Mouse (Mus musculus) lung, embryonic 14.5 days (tissue): ENCODE data around the gene Fcer1g. TPM values are rescaled to one million over a fixed set of nuclear protein-coding genes. Genes with fewer than 3 reads are reported as not detected.

Experiments used
- ATAC-seq: fragments of 200-750 bp; cut with Nextera tagmentation; 2 replicates; pipeline ENCODE4 v1.8.0; 2017; ENCODE audit warnings: mild to moderate bottlenecking, moderate TSS enrichment, moderate library complexity; ENCODE audit not compliant: insufficient read depth
- DNase-seq: peaks from one replicate; pipeline ENCODE4 v3.0.0-alpha.2; 2015
- H3K27ac ChIP-seq: fragments of 300-500 bp; sonication (generic); 2 replicates; pipeline ENCODE4 v1.5.1; 2014; ENCODE audit warnings: low read depth, mild to moderate bottlenecking, moderate library complexity
- H3K27me3 ChIP-seq: fragments of 300-500 bp; sonication (generic); 2 replicates; pipeline ENCODE4 v1.6.1; 2014; ENCODE audit warnings: low read length, control low read depth; ENCODE audit not compliant: insufficient read depth
- H3K36me3 ChIP-seq: fragments of 300-500 bp; sonication (generic); 2 replicates; pipeline ENCODE4 v1.6.1; 2014; ENCODE audit warnings: control low read depth; ENCODE audit not compliant: insufficient read depth
- H3K4me1 ChIP-seq: fragments of 300-500 bp; sonication (generic); 2 replicates; pipeline ENCODE4 v1.6.1; 2014; ENCODE audit warnings: antibody characterized with exemption, control low read depth; ENCODE audit not compliant: insufficient read depth
- H3K4me2 ChIP-seq: fragments of 300-500 bp; sonication (generic); 2 replicates; pipeline ENCODE4 v1.6.1; 2014; ENCODE audit warnings: mild to moderate bottlenecking
- H3K4me3 ChIP-seq: fragments of 300-500 bp; sonication (generic); 2 replicates; pipeline ENCODE4 v1.5.1; 2014; ENCODE audit warnings: low read depth, low read length
- H3K9ac ChIP-seq: fragments of 300-500 bp; sonication (generic); 2 replicates; pipeline ENCODE4 v1.6.1; 2014
- H3K9me3 ChIP-seq: fragments of 300-500 bp; sonication (generic); 2 replicates; pipeline ENCODE4 v1.6.1; 2016; ENCODE audit warnings: low read depth, low read length, control low read depth
- CTCF ChIP-seq: IDR thresholded peaks from 2 replicates; pipeline ENCODE4 v1.5.1; 2016; ENCODE audit warnings: antibody characterized with exemption, low read depth
- WGBS: fragments of 180-500 bp; shearing (Covaris S2); extraction: QIAGEN DNeasy Blood & Tissue Kit; methylation state at CpG from one replicate; pipeline ENCODE4 v1.1.7; 2014; 5-methylcytosine and 5-hydroxymethylcytosine counted together
- polyA plus RNA-seq: library from polyadenylated mRNA; unstranded; fragments of >200 nt; fragmentation: Nextera tagmentation; extraction: Ambion mirVana; gene quantifications from 2 replicates; pipeline ENCODE4 v1.2.1, GENCODE M21; 2014

Fcer1g gene
- polyA plus RNA-seq, 1 experiment from 2014 or later, result 44.2 TPM

DNA sequence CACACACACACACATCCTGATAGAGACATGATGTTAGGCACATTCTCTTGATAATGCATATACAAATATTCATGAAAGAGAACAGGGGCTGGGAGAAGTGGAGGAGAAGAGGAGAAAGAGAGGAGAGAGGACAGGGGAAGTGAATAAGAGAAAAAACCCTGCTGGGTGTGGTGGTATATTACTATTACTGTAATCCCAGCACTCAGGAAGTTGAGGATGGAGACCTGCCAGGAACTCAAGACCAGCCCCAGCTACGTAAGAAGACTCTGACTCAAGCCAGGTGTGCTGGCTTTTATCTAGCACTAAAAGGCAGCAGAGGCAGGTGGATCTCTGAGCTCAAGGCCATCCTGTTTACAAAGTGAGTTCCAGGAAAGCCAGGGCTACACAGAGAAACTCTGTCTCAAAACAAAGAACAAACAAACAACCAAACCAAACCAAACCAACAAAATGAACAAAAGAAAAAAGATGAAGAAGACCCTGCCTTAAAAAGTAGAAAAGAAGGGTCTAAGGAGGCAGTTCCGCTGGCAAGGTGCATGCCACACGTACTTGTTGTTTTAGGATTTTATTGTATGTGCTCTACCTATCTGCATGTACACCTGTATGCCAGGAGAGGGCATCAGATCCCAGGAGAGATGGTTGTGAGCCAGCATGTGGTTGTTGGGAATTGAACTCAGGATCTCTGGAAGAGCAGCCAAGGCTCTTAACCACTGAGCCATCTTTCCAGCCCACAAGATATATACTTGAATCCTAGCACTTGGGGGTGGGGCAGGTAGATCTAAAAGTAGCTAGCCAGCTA is 29.7 kb upstream of the Fcer1g start:
- no peak; the same call in 1 of the 2 replicates for TF ChIP-seq CTCF
- WGBS, result 70% methylated on average over 3 of the region's 3 CpGs
- H3K9ac ChIP-seq, result no peak overlapping the region

DNA sequence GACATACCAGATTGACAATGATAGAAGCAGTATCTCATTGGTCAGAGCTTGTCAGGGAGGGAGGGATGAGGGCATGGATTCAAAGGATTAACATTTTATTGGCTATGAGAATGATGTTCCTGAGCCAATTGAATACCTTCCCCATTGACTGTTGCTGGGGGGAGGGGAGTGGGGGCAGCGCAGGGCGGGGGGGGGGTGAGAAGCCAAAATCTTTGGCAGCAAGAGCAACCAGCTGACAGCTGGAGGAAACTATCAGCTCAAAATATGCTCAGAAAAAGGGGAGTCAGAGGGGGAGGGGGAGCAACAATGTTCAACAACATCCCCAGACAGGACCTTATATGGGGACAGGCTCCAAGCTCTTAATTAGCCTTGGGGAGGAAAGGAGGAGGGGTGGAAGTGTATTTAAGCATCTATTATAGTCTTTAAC is 29.0 kb upstream of the Fcer1g start:
- 4% methylated on average over 2 of the region's 2 CpGs for WGBS
- DNase-seq, result peak; percentile 85

More for the DNA sequence above, 29.7 kb upstream of the Fcer1g start:
- H3K36me3 ChIP-seq, result peaks cover 5% of the 10 kb centered on the region; the same call in 1 of the 2 replicates
- H3K27ac ChIP-seq, result peak overlapping the region; percentile 90
- ATAC-seq (no peak), DNase-seq (peak; percentile 61)
- no peak overlapping the region for H3K4me3 ChIP-seq
- no peaks in the 10 kb centered on the region for H3K9me3 ChIP-seq
- H3K4me2 ChIP-seq, result peak overlapping the region; percentile 62
- H3K27me3 ChIP-seq, result no peaks in the 10 kb centered on the region
- peaks cover 20% of the 10 kb centered on the region for H3K4me1 ChIP-seq

DNA sequence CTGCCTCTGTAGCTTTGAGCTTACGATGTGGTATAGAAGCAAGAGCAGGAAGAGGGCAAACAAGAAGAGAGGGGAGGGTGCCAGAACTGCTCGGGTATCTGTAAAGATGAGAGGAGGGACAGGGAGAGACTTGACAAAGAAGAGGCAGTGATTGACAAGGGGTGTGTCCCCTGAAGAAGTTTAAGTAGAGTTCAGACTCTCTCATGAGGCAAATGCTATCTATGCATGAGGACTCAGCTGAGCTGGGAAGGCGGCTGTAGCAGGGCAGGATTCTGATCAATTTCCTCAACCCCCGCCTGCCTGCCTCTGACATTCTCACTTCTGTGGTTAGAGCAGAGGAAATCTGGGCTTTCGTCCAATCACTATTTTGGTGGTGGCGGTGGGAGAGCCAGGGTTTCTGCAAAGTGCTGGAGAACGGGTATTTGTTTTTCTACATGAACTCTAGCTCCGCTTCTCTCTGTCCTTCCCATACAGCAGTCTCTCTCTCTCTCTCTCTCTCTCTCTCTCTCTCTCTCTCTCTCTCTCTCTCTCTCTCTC is 28.5 kb upstream of the Fcer1g start:
- Histone ChIP-seq H3K27ac (peak overlapping the region; percentile 97), H3K27me3 (no peaks in the 10 kb centered on the region), H3K4me2 (peak overlapping the region; percentile 62), H3K4me3 (peak overlapping the region; percentile 21), H3K9ac (peak overlapping the region; percentile 17; the same call in 1 of the 2 replicates), H3K4me1 (peaks cover 20% of the 10 kb centered on the region), H3K36me3 (peaks cover 5% of the 10 kb centered on the region; the same call in 1 of the 2 replicates), H3K9me3 (no peaks in the 10 kb centered on the region)
- TF ChIP-seq CTCF, result no peak
- 0% methylated on average over 8 of the region's 8 CpGs for WGBS
- DNase-seq, result peak; percentile 97
- ATAC-seq, result peak; percentile 86

More for the DNA sequence above, 29.0 kb upstream of the Fcer1g start:
- TF ChIP-seq CTCF, result no peak
- Histone ChIP-seq H3K36me3 (peaks cover 5% of the 10 kb centered on the region; the same call in 1 of the 2 replicates), H3K9me3 (no peaks in the 10 kb centered on the region), H3K4me2 (peak overlapping the region; percentile 62), H3K27ac (peak overlapping the region; percentile 90), H3K9ac (no peak overlapping the region), H3K27me3 (no peaks in the 10 kb centered on the region), H3K4me3 (no peak overlapping the region), H3K4me1 (peaks cover 20% of the 10 kb centered on the region)
- peak; percentile 92 for ATAC-seq

DNA sequence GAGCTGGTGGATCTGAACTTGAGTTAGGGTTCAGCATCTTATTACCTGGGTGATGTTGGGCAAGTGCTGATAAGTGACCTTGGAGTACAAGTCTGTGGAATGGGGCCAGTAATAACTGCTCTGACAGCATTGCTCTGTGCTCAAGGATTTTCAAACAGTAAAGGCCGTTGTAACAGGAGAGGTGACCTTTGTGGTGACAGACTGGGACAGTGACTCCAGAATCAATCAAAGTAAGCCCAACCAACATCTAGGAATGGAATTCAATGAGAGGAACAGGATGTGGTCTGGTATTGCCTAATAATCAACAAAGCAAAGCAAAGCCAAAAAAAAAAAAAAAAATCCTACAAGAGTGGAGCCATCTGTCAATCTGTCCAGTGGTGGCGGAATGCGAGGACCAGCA is 26.2 kb upstream of the Fcer1g start:
- ATAC-seq, result no peak
- TF ChIP-seq CTCF, result no peak
- no peaks in the 10 kb centered on the region for H3K9me3 ChIP-seq
- peaks cover 5% of the 10 kb centered on the region; the same call in 1 of the 2 replicates for H3K36me3 ChIP-seq
- H3K27ac ChIP-seq, result no peak overlapping the region
- peak; percentile 46 for DNase-seq
- H3K4me3 ChIP-seq, result no peak overlapping the region
- H3K4me1 ChIP-seq, result peaks cover 20% of the 10 kb centered on the region
- no peak overlapping the region for H3K9ac ChIP-seq
- no peak overlapping the region for H3K4me2 ChIP-seq
- WGBS, result 23% methylated on average over 3 of the region's 3 CpGs
- H3K27me3 ChIP-seq, result no peaks in the 10 kb centered on the region

DNA sequence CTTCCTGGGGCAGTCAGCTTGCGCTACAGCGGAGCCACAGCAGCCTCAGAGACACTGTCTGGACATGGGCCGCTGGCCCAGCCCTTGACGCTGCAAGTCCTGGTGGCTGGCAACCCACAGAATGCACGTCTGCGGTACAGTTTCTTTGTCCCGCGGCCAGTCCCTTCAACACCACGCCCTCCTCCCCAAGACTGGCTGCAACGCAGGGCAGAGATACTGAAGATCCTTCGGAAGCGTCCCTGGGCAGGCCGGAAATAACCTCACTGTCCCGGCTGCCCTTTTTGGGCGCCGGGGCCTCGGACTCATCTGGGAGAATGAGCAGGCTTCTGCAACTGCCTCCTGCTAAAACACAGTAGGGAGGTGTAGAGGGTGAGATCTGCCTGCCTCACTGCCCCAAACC is 24.8 kb upstream of the Fcer1g start:
- ATAC-seq (no peak), DNase-seq (no peak)
- WGBS, result 71% methylated on average over 17 of the region's 17 CpGs
- H3K9me3 ChIP-seq, result no peaks in the 10 kb centered on the region
- H3K27ac ChIP-seq, result no peak overlapping the region
- peaks cover 18% of the 10 kb centered on the region for H3K4me1 ChIP-seq
- no peak overlapping the region for H3K4me2 ChIP-seq
- no peak overlapping the region for H3K4me3 ChIP-seq
- no peaks in the 10 kb centered on the region for H3K27me3 ChIP-seq
- peaks cover 10% of the 10 kb centered on the region; the same call in 1 of the 2 replicates for H3K36me3 ChIP-seq
- no peak overlapping the region for H3K9ac ChIP-seq
- TF ChIP-seq CTCF, result no peak

DNA sequence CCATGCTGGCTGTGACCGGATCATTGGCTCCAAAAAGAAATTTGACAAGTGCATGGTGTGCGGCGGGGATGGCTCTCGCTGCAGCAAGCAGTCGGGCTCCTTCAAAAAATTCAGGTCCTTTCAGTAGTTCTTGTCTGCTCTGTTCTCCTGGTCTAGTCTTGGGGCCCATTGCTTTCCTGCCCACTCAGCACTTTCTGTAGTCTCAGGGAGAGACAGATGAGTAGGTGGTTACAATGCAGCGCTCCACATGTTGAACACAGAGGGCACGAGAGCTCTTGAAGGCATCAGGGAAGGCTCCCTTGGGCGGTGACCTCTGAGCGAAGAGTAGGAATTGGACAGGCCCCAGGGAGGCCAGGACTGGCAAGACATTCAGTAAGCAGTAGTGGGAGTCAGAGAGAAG is 23.6 kb upstream of the Fcer1g start:
- DNase-seq, result no peak
- Histone ChIP-seq H3K4me1 (peaks cover 16% of the 10 kb centered on the region), H3K9me3 (no peaks in the 10 kb centered on the region), H3K27ac (no peak overlapping the region), H3K4me3 (no peak overlapping the region), H3K9ac (no peak overlapping the region), H3K36me3 (peaks cover 13% of the 10 kb centered on the region; the same call in 1 of the 2 replicates), H3K4me2 (no peak overlapping the region), H3K27me3 (no peaks in the 10 kb centered on the region)
- no peak for TF ChIP-seq CTCF
- no peak for ATAC-seq
- 79% methylated on average over 9 of the region's 9 CpGs for WGBS

- Histone ChIP-seq H3K4me3 (no peak overlapping the region), H3K4me1 (peaks cover 11% of the 10 kb centered on the region), H3K9ac (no peak overlapping the region), H3K9me3 (no peaks in the 10 kb centered on the region), H3K27ac (no peak overlapping the region), H3K36me3 (peaks cover 13% of the 10 kb centered on the region; the same call in 1 of the 2 replicates), H3K4me2 (no peak overlapping the region), H3K27me3 (no peaks in the 10 kb centered on the region)
- ATAC-seq (peak; percentile 5; the same call in 1 of the 2 replicates), DNase-seq (peak; percentile 91)
- TF ChIP-seq CTCF, result peak; percentile 85
- WGBS, result 56% methylated on average over 15 of the region's 15 CpGs
Measured at GRCm38 (mm10) chr1:171256937-171257548, 22.9 kb upstream of the Fcer1g start.
